Mouse (Mus musculus) lung, postnatal 0 days (tissue): ENCODE data around the gene Pih1d1.

Experiments used
- CTCF ChIP-seq: IDR thresholded peaks from 2 replicates; pipeline ENCODE4 v1.5.1; 2016; ENCODE audit warnings: antibody characterized with exemption, mild to moderate bottlenecking
- EP300 ChIP-seq: IDR thresholded peaks from 2 replicates; pipeline ENCODE4 v1.6.1; 2016; ENCODE audit warnings: antibody characterized with exemption, mild to moderate bottlenecking, control low read depth

- TF ChIP-seq CTCF = no peak
- no peak for TF ChIP-seq EP300
These were observed 10.7 kb downstream of the Pih1d1 start for GRCm38 (mm10) chr7:45164833-45165232.
